Mouse (Mus musculus) forebrain, embryonic 11.5 days (tissue): Measurements from ENCODE around the gene Gper1. TPM values are rescaled to one million over a fixed set of nuclear protein-coding genes. Genes with fewer than 3 reads are reported as not detected.

ENCODE experiments used
- polyA plus RNA-seq: library from polyadenylated mRNA; unstranded; fragments of >200 nt; fragmentation: Nextera tagmentation; extraction: Ambion mirVana; gene quantifications from 2 replicates; pipeline ENCODE4 v1.2.1, GENCODE M21; 2014

Gper1 gene
- polyA plus RNA-seq, 1 experiment from 2014 or later, result 1.9 TPM

Other genes with a start within 250 kb of the Gper1 start
- 50.7 and 56.2 TPM in 2 replicates for gene Sun1, start 222.5 kb upstream of the Gper1 start, polyA plus RNA-seq
- 148 and 150 TPM in 2 replicates for gene Get4, start 170.8 kb upstream of the Gper1 start, polyA plus RNA-seq
- 1.9 and 2.0 TPM in 2 replicates for gene Adap1, start 97.5 kb upstream of the Gper1 start, polyA plus RNA-seq
- gene Cox19, start 71.7 kb upstream of the Gper1 start, polyA plus RNA-seq, result 103 and 130 TPM in 2 replicates
- gene Cyp2w1, start 70.5 kb upstream of the Gper1 start, polyA plus RNA-seq, result not detected in 2 replicates
- 1.8 and 1.9 TPM in 2 replicates for gene Gpr146, start 45.5 kb upstream of the Gper1 start, polyA plus RNA-seq
- gene C130050O18Rik, start 17.9 kb upstream of the Gper1 start, polyA plus RNA-seq, result 0.17 and 0.23 TPM in 2 replicates
- gene 3110082I17Rik, start 37.4 kb downstream of the Gper1 start, polyA plus RNA-seq, result 38.5 and 47.5 TPM in 2 replicates
- 6.4 and 7.9 TPM in 2 replicates for gene Zfand2a, start 61.4 kb downstream of the Gper1 start, polyA plus RNA-seq
- 27.3 and 28.2 TPM in 2 replicates for gene Uncx, start 120.3 kb downstream of the Gper1 start, polyA plus RNA-seq